Mouse (Mus musculus): ENCODE data around the gene Gm10912. TPM values are rescaled to one million over a fixed set of nuclear protein-coding genes. Genes with fewer than 3 reads are reported as not detected.
"Not testable (repeated sequence)": the region's sequence is repeated elsewhere in the genome, so short reads cannot be mapped to it uniquely, and the experiment has no call there.

Gene Gm10912
- total RNA-seq (2015) (not detected in 2 replicates), total RNA-seq (2017) (not detected in 2 replicates)

GRCm38 (mm10) chr2:104065526-104065925, at the start of gene Gm10912:
Gene Gm10912 (plus strand): TSS chr2:104065826.
- not testable (repeated sequence) for ATAC-seq (ENCODE audit: poor library complexity, severe bottlenecking)

- ATAC-seq (ENCODE audit: poor library complexity, severe bottlenecking) = no peak
Measured at GRCm38 (mm10) chr2:104023096-104023495, 42.5 kb upstream of the Gm10912 start.

- ATAC-seq (ENCODE audit: poor library complexity, severe bottlenecking) = no peak
Measured at GRCm38 (mm10) chr2:104024656-104025055, 41.0 kb upstream of the Gm10912 start.

GRCm38 (mm10) chr2:104027458-104028138, 38.0 kb upstream of the Gm10912 start, which contains the start of gene Fbxo3:
Gene Fbxo3 (plus strand): TSS chr2:104027721.
- ATAC-seq (ENCODE audit: poor library complexity, severe bottlenecking) = peak; percentile 87

- peak; percentile 45 for ATAC-seq (ENCODE audit: poor library complexity, severe bottlenecking)
Measured at GRCm38 (mm10) chr2:104028139-104028723, 37.4 kb upstream of the Gm10912 start, which contains the start of gene 4931422A03Rik. Gene 4931422A03Rik (minus strand): TSS chr2:104028361.

GRCm38 (mm10) chr2:104029074-104029473, 36.6 kb upstream of the Gm10912 start:
- no peak for ATAC-seq (ENCODE audit: poor library complexity, severe bottlenecking)

GRCm38 (mm10) chr2:104030381-104030780, 35.2 kb upstream of the Gm10912 start:
- ATAC-seq (ENCODE audit: poor library complexity, severe bottlenecking) = no peak

- no peak for ATAC-seq (ENCODE audit: poor library complexity, severe bottlenecking)
Measured at GRCm38 (mm10) chr2:104032056-104032455, 33.6 kb upstream of the Gm10912 start.

- peak; percentile 82 for ATAC-seq (ENCODE audit: poor library complexity, severe bottlenecking)
Measured at GRCm38 (mm10) chr2:104034832-104035472, 30.7 kb upstream of the Gm10912 start.

GRCm38 (mm10) chr2:104035595-104035994, 30.0 kb upstream of the Gm10912 start:
- ATAC-seq (ENCODE audit: poor library complexity, severe bottlenecking) = no peak

GRCm38 (mm10) chr2:104036316-104036715, 29.3 kb upstream of the Gm10912 start:
- ATAC-seq (ENCODE audit: poor library complexity, severe bottlenecking) = no peak

GRCm38 (mm10) chr2:104038236-104038635, 27.4 kb upstream of the Gm10912 start:
- ATAC-seq (ENCODE audit: poor library complexity, severe bottlenecking) = no peak

- ATAC-seq (ENCODE audit: poor library complexity, severe bottlenecking) = no peak
Measured at GRCm38 (mm10) chr2:104041632-104042031, 24.0 kb upstream of the Gm10912 start.

GRCm38 (mm10) chr2:104042766-104043165, 22.9 kb upstream of the Gm10912 start:
- no peak for ATAC-seq (ENCODE audit: poor library complexity, severe bottlenecking)

- ATAC-seq (ENCODE audit: poor library complexity, severe bottlenecking) = no peak
Measured at GRCm38 (mm10) chr2:104043624-104044478, 21.8 kb upstream of the Gm10912 start.

- no peak for ATAC-seq (ENCODE audit: poor library complexity, severe bottlenecking)
Measured at GRCm38 (mm10) chr2:104044479-104045080, 21.0 kb upstream of the Gm10912 start.

- no peak for ATAC-seq (ENCODE audit: poor library complexity, severe bottlenecking)
Measured at GRCm38 (mm10) chr2:104058381-104058780, 7.2 kb upstream of the Gm10912 start.

GRCm38 (mm10) chr2:104058954-104059353, 6.7 kb upstream of the Gm10912 start:
- no peak for ATAC-seq (ENCODE audit: poor library complexity, severe bottlenecking)

- ATAC-seq (ENCODE audit: poor library complexity, severe bottlenecking) = no peak
Measured at GRCm38 (mm10) chr2:104059786-104060185, 5.8 kb upstream of the Gm10912 start.

GRCm38 (mm10) chr2:104060996-104061395, 4.6 kb upstream of the Gm10912 start:
- ATAC-seq (ENCODE audit: poor library complexity, severe bottlenecking) = no peak
